Mouse (Mus musculus) induced T-regulatory cell, adult 2 months (primary cell): ENCODE data around the gene Angpt4.
A peak's percentile ranks its signal among the peaks of the same experiment; 100 is the strongest.

ENCODE experiments used
- DNase-seq: peaks from one replicate; pipeline ENCODE4 v3.0.0-alpha.2; 2012; ENCODE audit warnings: low read depth

Angpt4 gene

GRCm38 (mm10) chr2:151980355-151980693, 69.3 kb downstream of the Angpt4 start:
- DNase-seq: no peak

- no peak for DNase-seq
Observed at GRCm38 (mm10) chr2:151981268-151981667, 70.3 kb downstream of the Angpt4 start.

GRCm38 (mm10) chr2:151982476-151982875, 71.5 kb downstream of the Angpt4 start:
- no peak for DNase-seq

- DNase-seq: no peak
Observed at GRCm38 (mm10) chr2:151984019-151984418, 73.0 kb downstream of the Angpt4 start.

GRCm38 (mm10) chr2:151985426-151986172, 74.6 kb downstream of the Angpt4 start:
- no peak for DNase-seq

GRCm38 (mm10) chr2:151986958-151987357, 75.9 kb downstream of the Angpt4 start:
- no peak for DNase-seq

GRCm38 (mm10) chr2:151988978-151989377, 78.0 kb downstream of the Angpt4 start:
- DNase-seq: no peak

GRCm38 (mm10) chr2:151990985-151991394, 80.0 kb downstream of the Angpt4 start:
- no peak for DNase-seq

GRCm38 (mm10) chr2:151991446-151991845, 80.4 kb downstream of the Angpt4 start:
- DNase-seq: no peak

GRCm38 (mm10) chr2:151994350-151995122, 83.5 kb downstream of the Angpt4 start:
- DNase-seq: peak; percentile 89
